In genomic region chr6:120230441-120230840, GRCm38 (mm10) we compare ENCODE assay signal across 13 mouse cellular contexts.
"Had no signal": no experiment of that assay in that cellular context is flagged by ENCODE, and none has a peak within 500 bp of the region (broad histone marks: within the 10 kb centered on the region; RNA-seq: fewer than 3 reads in every experiment).

No protein-coding gene starts in this region.

- DNase-seq: gastrocnemius, postnatal 14 days; gastrocnemius, postnatal 36 days; heart, adult 11 months; heart, adult 2 months; heart, postnatal 14 days; heart, postnatal 36 days; kidney, adult 11 months; kidney, adult 2 months; kidney, adult 9 months; kidney, postnatal 14 days; kidney, postnatal 36 days; liver; liver, embryonic 13.5 days had no signal
